Mouse (Mus musculus): Measurements from ENCODE around the gene Gm11214.

DNA sequence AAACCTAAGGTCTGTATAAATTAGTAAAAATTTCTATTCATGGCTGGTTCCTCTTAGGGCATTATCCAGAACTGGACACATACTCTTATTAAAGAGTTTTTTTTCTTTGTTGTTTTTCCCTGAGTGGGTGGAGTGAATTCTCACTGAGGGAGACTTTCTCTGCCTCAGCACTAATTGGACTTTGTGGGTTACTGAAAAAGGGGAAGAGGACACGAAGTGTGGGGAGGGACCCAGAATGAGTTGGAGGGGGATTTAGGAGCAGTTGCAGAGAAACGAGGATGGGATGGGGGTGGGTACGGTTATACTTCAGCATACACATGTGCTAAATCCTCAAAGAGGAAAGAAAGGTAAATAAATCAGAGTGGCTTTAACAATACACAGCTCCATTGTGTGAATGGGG, 36.6 kb upstream of the Gm11214 start:
- no peak for TF ChIP-seq CTCF (conservative IDR thresholded peaks at IDR 0.05 in 1 of 2, IDR thresholded peaks at IDR 0.05 in 1 of 2; ENCODE audit: low read depth in 2 of 2, low read length in 2 of 2)
- TF ChIP-seq MAFK (IDR thresholded peaks at IDR 0.05; ENCODE audit: insufficient replicate concordance, low read length) = no peak
- TF ChIP-seq E2F4 (IDR thresholded peaks at IDR 0.05; ENCODE audit: insufficient replicate concordance, low read depth, low read length) = no peak
- TF ChIP-seq MAX (IDR thresholded peaks at IDR 0.05; ENCODE audit: low read length) = no peak
- no peak for TF ChIP-seq POLR2A (IDR thresholded peaks at IDR 0.05; ENCODE audit: low read depth, low read length)
- TF ChIP-seq UBTF (IDR thresholded peaks at IDR 0.05; ENCODE audit: low read depth, low read length) = no peak
- TF ChIP-seq BHLHE40 (IDR thresholded peaks at IDR 0.05; ENCODE audit: low read depth, low read length) = no peak
- no peak for TF ChIP-seq ZMIZ1 (IDR thresholded peaks at IDR 0.05; ENCODE audit: low read depth, low read length)
- TF ChIP-seq EP300 (IDR thresholded peaks at IDR 0.05; ENCODE audit: low read length) = no peak
- TF ChIP-seq POLR2AphosphoS2 (IDR thresholded peaks at IDR 0.05; ENCODE audit: low read depth, low read length) = no peak
- TF ChIP-seq JUND (conservative IDR thresholded peaks at IDR 0.05; ENCODE audit: low read depth, low read length) = no peak
- TF ChIP-seq TCF12 (IDR thresholded peaks at IDR 0.05; ENCODE audit: low read depth, low read length) = no peak
